Mouse (Mus musculus) lung, postnatal 14 days (tissue): ENCODE measurements around the gene Esyt2.

Source experiments
- DNase-seq: peaks from one replicate; pipeline ENCODE4 v3.0.0; 2021

The Esyt2 gene

DNA sequence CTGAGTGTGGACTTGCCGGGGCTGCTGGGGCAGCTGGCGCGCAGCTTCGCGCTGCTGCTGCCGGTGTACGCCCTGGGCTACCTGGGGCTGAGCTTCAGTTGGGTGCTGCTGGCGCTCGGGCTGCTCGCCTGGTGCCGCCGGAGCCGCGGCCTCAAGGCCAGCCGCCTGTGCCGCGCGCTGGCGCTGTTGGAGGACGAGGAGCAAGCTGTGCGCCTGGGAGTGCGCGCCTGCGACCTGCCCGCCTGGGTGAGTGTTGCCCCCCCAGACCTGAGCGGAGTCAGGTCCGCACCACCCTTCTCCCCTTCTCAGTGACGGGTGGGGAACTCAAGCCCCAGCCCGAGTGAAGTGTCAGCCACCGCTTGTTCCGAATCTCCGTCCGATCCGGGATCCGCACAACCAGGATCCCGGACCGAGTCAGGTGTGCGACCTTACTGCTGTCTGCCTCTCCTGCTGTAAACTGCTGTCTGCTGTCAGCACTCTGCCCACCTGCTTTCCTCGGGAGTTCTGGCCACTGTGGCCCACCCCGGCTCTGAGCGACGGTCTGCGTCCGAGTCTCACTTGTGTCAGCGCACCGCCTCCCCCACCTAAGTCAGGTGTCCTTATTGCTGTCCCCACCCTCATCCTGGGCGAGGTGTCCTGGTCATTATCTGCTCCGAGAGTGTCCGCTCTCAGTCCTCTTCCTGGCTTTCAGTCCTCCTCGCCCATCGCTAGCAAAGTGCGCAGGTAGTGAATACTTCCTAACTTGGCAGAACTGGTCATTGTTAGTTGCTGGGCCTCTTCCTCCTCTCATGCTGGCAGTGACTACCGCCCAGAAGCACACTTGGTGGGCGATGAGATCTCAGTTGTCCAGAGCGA, 658 bp downstream of the Esyt2 start:
- peak; percentile 52 for DNase-seq

DNA sequence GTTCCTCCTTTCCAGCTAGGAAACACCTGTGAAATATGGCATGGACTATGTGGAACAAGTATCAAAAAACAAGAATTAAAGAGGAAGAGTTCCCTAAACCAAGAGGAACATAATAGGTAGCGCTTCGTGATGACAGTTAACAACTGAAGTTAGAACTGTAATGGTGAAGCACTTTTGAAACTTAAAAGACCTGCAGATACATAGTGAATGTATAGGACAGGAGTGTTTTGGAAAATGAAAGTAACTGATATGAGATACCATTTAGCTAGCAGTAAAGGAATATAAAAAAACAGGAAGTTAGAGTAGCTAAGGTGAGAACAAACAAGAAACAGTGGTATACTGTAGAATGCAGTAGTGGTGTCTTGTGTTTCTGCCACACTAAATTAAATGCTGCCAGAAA, 1.9 kb downstream of the Esyt2 start:
- DNase-seq = no peak

DNA sequence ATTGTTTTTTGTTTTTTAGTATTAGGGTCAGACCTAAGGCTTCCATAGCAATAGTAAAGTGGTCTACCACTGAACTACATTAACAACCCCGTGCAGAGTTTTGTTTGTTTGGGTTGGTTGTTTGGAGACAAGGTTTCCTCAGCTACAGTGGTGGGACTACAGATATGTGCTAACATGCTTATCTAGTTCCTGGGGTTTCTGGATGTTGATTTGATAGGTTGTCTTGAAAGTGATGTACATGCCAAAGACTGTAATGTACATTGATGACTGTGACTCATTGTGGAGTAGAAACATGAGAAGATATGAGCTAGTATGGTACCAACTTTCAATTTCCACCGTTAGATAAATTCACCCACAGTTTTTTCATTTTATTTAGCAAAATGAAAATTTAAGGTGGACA, 2.5 kb downstream of the Esyt2 start:
- DNase-seq = no peak

DNA sequence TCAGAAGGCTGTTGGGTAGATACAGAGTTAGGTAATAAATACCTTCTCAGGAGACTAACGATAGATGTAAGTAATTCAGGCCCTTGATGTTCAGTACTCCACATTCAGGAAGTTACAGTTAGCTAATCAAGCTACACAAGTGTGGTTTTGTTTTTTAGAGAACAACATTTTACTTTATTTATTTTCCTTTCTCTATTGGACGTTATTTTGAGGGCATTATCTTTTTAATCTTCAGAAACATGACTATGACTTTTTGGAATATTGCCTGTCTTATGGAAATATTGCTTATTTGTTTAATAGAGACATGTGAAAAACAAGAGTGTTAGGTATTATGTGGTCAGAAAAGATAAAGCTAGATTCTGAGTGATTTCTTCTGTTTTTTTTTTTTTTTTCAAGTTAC, 12.2 kb downstream of the Esyt2 start:
- DNase-seq = no peak

DNA sequence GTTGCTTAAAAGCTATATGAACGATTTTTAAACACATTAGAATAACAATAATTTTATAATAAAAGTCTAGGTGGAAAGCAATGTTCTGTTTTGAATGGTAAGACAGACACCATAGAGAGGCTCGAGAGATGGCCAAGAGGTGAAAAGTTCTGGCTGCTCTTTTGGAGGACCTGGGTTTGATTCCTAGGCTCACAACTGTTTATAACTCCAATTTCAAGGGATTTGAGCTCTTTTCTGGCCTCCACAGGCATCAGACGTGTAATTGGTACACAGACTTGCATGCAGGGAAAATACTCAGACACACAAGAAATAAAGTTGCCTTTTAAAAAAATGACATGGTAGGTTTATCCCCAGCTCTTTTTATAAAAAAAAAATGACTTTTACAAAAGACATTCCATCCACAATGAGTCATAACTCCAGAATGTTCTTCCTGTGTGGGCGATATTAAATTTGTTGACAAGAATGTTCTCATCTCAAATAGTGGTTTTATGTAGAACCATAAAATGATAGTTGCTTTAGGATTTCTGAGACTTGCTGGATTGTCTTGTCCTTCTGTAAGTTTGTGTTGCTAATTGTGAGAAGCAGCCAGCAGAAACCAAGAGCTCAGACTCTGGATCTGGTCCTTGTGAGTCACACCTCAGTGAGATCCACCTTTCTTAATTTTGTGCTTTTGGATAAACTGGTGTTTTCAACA, 12.8 kb downstream of the Esyt2 start:
- DNase-seq = no peak

DNA sequence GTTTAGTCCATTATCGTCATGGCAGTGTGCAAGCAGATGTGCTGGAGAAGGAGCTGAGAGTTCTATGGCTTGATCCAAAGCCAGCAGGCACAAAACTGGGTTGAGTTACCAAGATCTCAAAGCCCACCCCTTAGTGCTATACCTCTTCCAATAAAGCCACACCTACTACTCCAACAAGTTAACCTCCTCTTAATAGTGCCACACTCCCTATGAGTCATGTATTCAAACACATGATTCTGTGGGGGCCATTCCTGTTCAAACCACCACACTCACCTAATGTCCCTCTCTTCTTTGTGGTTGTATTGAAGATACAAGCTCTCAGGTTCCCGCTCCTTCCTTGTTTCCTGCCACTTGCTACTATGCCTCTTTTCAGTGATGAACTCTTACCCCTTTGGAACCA, 18.9 kb downstream of the Esyt2 start:
- no peak for DNase-seq

DNA sequence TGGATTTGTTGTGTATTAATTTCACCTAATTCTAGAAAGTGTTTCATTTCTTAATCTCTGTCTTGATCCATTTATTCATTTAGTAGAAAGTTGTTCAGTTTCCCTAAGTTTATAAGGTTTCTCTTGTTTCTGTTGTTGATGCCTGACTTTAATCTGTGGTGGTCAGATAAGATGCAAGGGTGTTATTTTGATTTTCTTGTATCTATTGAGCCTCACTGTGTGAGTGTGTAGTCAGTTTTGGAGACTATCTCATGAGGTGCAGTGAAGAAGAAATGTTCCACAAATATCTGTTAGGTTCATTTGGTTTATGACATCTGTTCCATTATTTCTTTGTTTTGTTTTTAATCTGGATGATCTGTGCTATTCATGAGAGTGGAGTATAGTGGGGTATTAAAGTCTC, 21.2 kb downstream of the Esyt2 start:
- DNase-seq = no peak

DNA sequence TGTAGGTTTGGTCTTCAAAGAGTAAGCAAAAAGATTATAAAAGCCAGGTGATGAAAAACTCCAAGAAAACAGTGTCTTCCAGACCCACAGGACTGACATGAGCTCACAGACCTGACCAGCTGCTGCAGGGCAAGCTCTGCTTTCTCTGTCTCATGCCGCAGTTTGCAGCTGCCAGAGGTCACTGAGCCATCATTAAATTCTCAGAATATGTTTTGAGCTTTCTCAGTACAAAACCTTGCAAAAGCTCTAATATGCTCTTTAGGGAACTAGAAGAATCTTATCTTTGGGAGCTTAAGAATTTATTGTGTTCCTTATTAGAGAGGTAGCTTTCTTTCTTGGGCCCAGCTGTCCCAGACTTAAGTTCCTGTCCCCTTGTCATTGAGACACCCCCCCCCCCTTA, 25.0 kb downstream of the Esyt2 start:
- peak; percentile 16 for DNase-seq

DNA sequence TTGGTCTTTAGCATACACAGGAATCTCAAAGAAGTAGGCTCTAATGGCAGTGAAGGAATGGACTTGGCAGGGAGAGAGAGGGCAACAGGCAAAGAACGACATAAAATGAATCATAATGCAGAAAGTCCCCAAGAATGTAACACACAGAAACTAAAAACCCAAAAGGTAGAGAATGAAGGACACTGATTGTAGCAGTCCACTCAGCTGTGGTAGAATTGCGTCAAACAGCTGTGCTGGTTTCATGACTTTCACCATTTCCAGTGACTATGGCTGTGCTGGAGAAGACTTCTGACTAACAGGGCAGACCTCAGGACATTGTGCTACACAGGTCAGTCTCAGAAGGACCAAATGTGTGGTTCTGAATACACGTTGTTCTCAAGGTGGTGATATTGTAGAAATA, 26.9 kb downstream of the Esyt2 start:
- no peak for DNase-seq

DNA sequence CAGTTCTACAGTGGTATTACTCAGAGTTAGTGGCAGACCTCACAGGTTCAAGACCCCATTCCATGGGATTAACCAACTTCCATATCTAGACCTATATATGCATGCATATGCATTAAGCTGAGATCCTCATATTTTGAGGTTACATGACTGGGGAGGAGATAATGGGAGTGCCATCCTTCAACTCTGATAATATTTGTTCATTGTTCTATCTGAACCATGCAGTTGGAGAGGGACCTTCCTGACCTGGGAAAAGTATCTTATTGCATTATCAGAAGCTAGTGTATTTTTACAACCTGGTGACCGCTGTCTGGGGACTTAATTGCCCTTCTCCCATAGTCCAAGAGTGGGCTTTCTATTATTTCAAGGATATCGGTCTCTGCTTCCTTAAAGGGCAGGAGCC, 27.6 kb downstream of the Esyt2 start:
- DNase-seq = no peak

DNA sequence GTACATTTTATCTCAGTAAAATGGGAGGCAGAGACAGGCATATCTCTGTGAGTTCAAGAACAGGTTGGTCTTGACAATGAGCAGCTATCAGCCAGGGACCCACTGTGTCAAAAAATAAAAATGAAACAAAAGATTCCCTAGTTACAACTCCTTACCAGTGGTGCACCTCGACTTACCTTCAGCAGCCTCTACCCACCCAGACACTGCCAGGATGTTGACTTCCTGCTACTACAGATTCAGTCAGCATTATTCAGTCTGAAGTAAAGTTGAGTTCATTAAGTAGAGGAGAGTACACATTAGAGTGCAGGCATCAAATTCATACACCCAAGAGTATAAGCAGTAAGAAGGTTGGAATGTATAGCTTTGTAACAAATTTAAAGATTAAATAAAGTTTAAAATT, 32.8 kb downstream of the Esyt2 start:
- no peak for DNase-seq

DNA sequence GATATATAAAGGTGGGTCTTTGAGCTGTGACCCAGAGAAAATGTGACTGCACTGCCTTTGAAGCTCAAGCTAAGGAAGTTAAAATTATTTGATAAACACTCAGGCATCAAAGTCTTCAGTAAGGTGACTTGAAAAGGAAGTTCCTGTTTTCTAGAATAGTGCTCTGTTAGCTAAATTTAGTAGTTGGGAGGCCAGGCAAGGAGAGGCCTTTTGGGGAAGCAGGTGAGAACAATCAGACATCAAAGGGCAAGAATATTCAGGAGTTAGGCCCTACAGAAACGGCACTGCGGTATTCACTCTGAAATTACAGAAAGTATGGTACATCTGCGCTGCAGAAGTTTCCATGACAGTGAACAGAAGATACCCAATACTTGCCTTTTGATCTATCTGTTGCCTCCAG, 34.5 kb downstream of the Esyt2 start:
- DNase-seq = no peak

DNA sequence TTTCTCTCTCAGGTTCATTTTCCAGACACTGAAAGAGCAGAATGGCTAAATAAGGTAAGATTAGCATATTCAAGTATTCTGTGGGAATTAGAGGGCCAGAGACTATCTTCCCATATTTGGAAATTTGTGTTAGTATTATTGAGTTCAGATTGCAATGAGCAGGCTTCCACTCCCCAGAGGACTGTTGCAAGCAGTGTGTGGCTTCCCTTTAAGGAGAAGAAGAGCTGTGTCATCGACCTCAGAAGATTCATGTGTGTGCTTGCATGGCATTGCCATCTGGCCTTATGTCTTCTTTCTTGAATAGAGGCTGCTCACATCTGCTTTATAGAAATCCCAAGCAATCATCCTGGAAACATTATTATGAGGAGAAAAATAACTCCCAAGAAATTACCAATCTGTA, 36.8 kb downstream of the Esyt2 start:
- no peak for DNase-seq

DNA sequence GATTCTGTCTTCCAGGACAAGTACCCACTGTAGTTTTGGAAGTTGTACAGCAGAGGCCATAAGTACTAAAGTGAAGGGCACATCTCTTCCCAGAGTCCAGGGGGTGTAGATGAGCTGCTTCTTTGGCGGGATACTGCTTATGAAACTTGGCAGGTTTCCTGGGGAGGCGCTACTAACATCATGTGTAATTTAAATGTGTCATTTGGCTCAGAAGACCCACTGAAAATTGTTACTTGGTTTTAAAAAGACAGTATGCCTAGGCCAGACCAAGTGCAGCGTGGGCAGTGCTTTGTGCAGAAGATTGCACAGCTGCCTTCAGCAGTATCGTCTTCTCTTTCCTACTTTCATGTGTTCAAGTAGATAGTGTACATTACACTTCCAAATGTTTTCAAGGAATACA, 44.5 kb downstream of the Esyt2 start:
- DNase-seq = peak; percentile 35

DNA sequence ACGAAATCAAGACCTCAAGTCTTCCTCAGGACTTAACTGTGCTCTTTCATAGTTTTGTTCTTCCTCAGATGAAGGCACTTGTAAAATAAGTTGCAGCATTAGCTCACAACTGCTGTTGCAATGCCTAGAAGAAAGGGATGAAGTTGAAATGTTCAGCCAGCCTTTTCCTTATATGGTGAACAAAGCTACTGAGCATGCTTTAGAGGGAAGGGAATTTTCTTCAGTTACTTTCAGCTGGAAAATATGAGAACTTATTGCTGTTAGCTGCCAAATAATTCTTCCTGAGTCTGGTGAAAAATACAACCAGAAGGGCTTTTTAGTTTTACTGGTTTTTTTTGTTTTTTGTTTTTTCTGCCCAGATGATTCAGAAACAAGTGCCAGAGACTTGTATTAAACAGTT, 45.2 kb downstream of the Esyt2 start:
- peak; percentile 10 for DNase-seq

DNA sequence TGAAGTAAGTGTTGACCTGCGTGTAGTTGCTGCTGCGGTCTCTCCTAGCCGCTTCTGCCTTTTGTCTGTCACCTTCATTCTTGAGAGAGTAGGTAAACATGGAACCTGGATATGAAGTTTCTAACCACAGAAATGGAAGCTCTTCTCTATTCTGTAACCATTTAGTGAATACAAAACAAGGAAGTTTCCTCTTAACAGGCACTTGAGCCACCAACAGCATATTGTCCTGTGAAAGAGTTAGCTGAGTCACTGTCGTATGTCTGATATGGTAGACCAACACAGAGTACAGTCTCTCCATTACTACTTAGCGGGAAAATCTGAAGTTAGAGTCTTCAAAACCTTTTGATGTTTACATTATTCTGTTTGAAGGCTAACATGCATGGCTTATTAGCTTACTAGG, 53.3 kb downstream of the Esyt2 start:
- DNase-seq = no peak

DNA sequence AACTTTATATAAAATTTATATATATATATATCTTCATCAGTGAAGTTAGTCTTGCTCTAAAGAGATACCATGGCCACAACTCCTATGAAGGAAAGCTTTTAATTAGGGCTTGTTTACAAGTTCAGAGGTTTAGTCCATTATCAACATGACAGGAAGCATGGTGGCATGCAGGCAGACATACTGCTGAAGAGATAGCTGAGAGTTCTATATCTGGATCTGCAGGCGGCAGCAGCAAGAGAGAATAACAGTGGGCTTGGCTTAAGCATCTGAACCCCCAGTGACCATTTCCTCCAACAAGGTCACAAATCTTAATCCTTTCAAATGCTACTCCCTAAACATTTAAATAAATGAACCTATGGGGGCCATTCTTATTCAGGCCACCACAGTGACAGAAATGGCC, 59.2 kb downstream of the Esyt2 start:
- DNase-seq = no peak

DNA sequence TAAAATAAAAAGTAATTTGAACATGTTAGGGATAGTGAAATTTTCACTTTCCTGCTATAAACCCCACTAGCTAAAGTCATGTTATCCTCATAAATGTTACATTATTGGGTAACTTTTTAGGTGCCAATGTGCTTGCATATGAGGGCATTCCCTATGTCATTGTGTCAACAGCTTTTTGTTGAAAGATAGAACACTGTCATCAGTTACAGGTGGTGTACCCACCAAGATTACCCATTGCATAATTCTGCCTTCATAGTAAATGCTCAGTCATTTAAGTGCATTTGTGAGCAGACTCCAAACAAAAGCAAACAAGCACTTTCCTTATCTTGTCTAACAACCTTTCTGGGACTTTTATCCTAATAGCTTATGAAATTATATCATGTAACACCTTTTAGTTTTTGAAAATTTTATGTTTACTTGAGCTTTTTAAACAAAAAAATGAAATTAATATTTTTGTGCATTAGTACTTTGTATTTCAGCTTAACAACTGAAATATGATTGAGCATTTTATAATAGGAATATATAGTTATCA, 67.8 kb downstream of the Esyt2 start:
- no peak for DNase-seq

DNA sequence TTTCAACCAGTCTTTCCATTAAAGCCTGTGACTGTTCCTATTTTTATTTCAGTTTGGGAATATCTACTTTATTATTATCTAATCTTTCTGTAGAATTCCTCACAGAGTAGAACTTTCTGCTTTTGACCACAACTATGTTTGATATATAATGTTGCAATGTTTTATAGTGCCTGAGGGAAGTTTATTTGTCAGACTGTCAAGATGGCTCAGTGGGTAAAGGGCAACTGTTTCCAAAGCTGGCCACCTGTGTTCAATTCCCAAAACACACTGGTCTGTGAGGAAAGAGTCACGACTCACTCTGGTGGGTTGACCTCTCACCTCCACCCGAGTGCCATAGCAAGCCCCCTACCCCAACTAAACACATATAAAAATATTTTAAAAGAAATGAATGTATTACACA, 68.4 kb downstream of the Esyt2 start:
- no peak for DNase-seq

DNA sequence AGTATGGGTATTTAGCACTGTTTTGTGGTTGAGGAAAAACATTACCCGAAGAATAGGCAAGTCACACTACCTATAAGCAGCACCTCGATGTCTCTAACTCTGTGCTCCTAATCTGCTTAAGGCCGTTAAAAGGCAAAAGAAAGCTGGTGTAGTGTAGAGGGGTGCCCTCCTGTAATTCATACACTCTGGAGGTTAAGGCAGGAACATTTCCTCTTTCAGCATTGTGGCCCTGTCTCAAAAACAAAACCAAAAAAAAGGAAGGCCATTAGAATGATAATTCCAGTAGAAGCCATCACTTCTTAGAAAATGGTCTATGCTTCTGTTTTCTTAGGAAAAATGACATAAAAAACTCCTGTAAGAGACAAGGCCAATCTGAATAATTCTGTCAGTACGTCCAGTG, 70.0 kb downstream of the Esyt2 start:
- DNase-seq = no peak

DNA sequence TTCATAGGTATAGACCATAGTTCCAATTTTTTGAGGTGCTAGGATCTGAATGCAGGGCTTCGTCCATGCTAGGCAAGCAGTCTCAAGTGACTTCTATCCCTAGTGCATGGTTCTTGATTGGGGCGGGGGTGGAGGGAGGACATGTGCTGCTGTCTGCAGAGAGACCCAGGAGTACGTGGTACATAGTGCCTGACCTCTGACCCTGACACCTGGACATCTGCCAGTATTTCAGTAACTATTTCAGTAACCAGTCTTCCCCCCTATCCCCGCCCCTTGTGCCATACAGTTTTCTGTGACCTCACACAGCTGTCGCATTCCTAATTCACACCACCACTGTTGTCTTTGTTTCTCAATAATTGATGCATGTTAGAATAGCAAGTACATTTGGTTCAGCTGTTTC, 71.4 kb downstream of the Esyt2 start:
- no peak for DNase-seq

DNA sequence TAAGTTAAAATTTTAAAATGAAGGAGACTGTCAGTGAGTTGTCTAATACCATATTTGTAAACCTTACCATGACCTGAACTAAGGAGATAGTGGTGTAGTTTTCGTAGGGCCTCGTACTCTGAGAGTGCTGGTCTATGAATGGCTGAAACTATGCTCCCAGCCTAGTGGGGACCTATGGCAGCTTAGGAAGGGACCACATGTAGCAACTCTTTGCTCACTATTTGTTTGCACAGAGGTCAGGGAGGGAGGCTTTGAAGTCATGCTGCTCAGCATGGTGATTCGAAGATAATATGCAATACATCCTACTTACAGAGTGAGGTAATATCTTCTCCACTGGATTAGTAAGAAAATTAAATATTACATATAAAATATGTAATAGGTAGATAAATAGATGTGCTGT, 73.7 kb downstream of the Esyt2 start:
- DNase-seq = no peak

DNA sequence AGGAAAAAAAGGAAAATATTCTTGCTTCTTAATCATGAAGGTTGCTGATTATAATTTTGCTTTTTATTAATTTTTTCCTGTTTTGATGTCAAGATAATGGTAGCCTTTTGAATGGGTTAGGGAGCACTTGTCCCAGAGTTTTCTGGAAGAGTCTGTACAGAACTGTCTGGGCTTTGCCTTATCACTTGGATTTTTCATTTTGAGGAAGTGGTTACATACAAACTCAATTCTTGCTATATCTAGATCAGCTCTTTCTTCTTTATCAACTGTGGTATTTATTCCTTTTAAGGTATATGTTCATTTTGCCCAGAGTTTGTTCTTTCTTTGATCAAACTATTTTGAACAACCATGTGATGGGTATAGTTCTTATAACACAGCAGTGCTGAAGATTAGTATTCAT, 81.1 kb downstream of the Esyt2 start:
- DNase-seq = no peak

DNA sequence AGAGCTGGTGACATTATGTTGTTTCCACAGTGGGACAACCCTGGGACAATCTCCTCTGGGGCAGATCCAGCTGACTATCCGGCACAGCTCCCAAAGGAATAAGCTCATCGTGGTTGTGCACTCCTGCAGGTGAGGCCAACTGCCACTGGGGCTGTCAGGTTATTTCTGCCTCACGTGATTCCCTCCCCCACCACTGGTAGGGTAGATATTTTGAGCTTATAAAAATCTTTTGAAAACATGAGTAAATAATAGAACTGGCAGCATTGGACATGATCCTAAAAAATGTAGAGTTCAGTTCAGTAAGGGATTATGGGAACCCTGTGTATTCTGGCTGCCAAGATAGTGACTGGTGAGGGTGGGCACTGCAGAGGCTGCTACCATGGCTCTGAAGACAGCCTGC, 85.9 kb downstream of the Esyt2 start:
- DNase-seq = no peak

DNA sequence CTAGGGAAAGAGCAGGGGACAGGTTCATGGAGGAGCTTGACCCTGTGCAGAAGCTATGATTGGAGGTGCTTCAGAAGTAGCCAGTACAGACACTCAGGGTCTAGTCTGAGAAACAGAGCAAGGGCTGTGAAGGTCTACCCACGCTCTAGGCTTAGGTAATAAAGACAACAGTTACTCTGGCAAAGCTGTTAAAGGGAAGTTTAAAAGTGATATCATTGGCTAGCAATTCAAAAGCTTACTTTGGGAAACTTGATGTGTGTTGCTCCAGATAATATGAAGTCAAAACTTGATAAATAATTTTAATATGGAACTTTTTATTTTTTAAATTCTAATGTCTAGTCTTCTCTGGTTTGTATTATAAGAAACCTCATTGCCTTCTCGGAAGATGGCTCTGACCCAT, 86.3 kb downstream of the Esyt2 start:
- DNase-seq = no peak
